Mouse (Mus musculus) cerebral cortex, adult 2 months (tissue): ENCODE results near the gene Cep78.

Experiments used
- WGBS: fragments of 180-500 bp; shearing (Covaris S2); methylation state at CpG from one replicate; pipeline ENCODE4 v1.1.7; 2018; 5-methylcytosine and 5-hydroxymethylcytosine counted together

Gene Cep78

DNA sequence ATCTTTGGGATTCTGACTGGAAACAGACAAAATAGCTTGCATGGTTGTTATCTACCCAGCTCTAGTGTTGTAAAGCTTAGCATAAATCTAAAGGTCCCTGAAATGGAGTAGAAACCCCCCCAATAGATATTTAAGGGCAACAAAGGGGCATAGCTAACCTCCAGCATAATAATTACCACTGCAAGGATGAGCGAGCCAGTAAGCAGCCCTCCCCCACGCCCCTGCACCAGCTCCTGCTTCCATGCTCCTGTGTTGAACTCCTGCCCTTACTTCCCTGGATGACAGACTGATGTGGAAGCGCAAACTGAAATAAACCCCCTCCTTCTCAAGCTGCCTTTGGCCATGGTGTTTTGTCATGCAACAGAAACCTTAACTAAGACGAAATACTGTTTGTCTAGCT lies 11.4 kb downstream of the Cep78 start:
- 89% methylated on average over 4 of the region's 4 CpGs for WGBS

DNA sequence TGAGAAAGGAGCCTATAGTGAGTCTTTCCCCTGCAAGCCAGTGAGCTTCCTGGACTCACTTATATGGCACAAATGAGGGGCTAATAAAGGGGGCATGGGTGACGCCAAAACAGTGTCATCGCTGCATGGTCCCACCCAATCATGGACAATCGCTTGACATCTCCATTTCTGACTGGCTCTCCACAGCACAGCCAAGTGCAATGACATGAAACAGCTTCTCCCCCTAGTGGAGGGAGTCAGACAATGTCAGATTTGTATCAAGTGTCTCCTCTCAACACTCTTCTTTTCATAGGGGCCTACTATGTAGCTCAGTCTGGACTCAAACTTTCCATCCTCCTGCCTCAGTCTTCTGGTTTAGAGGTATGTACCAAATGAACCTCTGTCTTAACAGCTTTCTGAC lies 19.7 kb downstream of the Cep78 start:
- 36% methylated on average over 3 of the region's 3 CpGs for WGBS

DNA sequence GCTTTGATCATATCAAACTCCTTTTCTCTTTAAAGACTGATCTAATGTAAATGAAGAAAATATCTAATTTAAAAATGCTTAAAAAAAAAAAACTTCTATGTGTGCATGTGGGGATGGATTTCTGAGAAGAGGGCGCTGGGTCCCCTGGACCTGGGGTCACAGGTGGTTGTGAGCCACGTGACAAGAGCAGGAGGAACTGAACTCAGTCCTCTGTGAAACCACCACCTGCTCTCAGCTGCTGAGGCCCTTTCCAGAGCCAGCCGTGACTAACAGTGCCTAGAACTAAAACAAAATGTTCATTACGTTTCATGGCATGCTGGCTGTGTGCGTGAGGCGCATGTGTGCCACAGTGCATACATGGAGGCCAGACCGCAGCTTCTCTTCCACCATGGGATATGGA lies 20.3 kb downstream of the Cep78 start:
- WGBS, result 87% methylated on average over 7 of the region's 7 CpGs

GRCm38 (mm10) chr19:15963011-15963695 lies 21.6 kb downstream of the Cep78 start:
- 79% methylated on average over 17 of the region's 17 CpGs for WGBS

DNA sequence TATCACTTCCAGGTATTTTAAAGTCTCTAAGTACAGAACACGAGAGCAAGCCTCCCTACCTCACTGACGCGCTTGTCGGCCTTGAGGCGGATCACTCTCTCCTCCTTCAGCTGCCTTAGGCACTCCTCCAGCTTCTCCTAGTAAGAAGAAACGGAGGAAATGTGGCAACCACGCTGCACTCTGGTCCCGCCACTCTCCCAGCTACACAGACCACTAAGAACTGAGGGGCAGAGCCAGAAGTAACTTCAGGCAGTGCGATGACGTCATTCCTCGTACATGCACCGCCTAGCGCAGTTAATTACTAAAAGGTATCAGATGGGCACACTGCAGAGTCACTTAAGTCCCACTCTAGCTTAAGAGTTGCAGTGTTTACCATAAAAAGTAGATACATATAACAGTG lies 22.5 kb downstream of the Cep78 start:
- 77% methylated on average over 13 of the region's 13 CpGs for WGBS

- 43% methylated on average over 3 of the region's 3 CpGs for WGBS
These were observed 34.6 kb downstream of the Cep78 start for GRCm38 (mm10) chr19:15950225-15950624.

DNA sequence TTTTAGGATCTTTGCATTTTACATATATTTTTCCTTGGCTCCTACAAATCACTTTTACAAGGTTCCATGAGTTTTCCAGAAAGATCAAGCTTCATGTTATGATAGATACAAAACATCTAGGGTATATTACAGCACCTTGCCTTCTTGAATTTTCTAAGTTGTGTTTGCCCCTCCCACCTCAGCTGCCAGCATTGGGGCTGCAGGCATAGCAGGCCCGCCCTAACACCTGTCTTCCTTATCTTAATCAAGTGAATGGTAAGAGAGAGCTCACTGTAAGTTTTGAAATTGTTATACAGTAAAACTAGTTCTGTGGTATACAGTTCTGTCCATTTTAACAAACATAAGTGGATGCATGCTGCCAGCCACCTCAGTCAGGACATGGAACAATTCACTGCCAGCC lies 35.9 kb downstream of the Cep78 start:
- 96% methylated on average over 1 of the region's 1 CpGs for WGBS

DNA sequence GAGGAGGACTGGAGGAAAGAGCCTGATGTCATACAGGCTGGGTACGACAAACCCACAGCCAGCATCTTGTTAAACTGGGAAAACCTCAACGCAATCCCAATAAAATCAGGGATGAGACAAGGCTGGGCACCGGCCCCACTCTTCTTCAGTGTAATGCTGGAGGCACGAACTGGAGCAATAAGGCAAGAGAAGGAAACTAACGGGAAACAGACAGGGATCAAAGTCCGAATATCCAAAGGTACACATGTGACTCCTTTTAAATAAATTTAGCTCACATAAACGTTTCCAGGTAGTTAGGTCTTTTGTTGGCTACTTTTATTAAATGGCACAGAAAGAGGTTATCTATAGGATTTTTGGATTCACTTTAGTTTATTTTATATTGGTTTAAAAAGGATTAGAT lies 36.4 kb downstream of the Cep78 start:
- 85% methylated on average over 7 of the region's 7 CpGs for WGBS

DNA sequence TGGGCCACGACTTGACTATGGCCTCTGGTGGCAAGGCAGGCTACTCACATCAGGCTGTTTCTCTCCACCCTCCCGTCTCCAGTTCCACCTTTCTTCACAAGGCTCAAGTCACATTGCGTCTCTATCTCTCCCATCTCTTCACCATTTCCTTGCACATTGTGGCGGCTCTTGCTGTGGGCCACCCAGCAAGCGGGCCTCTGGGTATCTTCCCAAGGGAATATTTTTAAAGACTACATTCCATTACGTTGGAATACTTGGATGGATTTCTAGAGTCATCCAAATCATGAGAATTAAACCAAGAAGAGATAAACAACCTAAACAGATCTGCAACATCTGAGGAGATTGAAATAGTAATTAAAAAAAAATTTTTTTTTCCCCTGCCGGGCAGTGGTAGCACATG lies 37.6 kb downstream of the Cep78 start, which contains the start of gene Psat1:
Psat1 (minus strand) TSS at position 101 of the 400 bp plus-strand sequence.
- WGBS, result 84% methylated on average over 7 of the region's 7 CpGs

DNA sequence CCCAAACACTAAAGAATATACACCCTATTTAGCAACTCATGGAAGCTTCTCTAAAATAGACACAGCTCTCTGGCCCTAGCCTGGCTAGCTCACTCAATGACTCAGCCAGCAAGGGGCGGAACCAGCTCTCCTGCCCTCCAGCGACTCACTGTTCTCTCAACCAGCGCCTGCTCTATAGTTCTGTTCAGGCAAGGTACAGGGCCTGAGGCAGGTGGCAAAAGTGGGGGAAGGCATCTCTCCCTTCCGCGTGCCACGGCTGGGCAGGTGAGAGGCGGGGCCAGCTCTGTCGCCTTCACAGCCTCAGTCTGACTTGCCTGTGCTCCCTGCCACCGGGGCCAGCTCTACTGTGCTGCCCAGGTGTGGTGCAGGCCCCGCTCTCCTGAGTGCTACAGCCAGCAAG lies 38.1 kb downstream of the Cep78 start:
- 64% methylated on average over 10 of the region's 10 CpGs for WGBS

GRCm38 (mm10) chr19:15943117-15943423 lies 41.7 kb downstream of the Cep78 start:
- 81% methylated on average over 7 of the region's 7 CpGs for WGBS

- 71% methylated on average over 11 of the region's 11 CpGs for WGBS
These were observed 42.2 kb downstream of the Cep78 start for GRCm38 (mm10) chr19:15942421-15943116.

GRCm38 (mm10) chr19:15941399-15941798 lies 43.4 kb downstream of the Cep78 start:
- WGBS, result 88% methylated on average over 8 of the region's 8 CpGs

- WGBS, result 22% methylated on average over 4 of the region's 4 CpGs
These were observed 59.1 kb downstream of the Cep78 start for GRCm38 (mm10) chr19:15925719-15926045.

- WGBS, result under 1% methylated on average over 43 of the region's 43 CpGs
These were observed 59.7 kb downstream of the Cep78 start for GRCm38 (mm10) chr19:15924866-15925718.

- WGBS, result under 1% methylated on average over 46 of the region's 46 CpGs
These were observed 60.5 kb downstream of the Cep78 start for GRCm38 (mm10) chr19:15924181-15924865.

DNA sequence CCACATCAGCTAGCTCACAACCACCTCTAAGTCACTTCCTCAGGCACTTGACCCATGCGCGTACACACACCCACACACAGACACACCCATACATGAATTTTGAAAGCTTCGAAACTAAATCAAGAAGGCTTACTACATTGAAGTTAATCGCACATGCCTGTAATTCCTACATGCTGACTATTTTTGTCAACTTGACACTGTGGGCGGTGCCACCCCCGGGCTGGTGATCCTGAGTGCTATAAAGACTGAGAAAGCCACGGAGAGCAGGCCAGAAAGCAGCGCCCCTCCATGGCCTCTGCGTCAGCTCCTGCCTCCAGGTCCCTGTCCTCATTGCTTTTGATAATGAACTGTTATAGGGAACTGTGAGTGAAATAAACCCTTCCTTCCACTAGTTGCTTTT lies 61.4 kb downstream of the Cep78 start:
- 23% methylated on average over 9 of the region's 9 CpGs for WGBS

GRCm38 (mm10) chr19:15919336-15919735 lies 65.5 kb downstream of the Cep78 start:
- WGBS, result 96% methylated on average over 7 of the region's 7 CpGs

GRCm38 (mm10) chr19:15918111-15918510 lies 66.7 kb downstream of the Cep78 start:
- WGBS, result 87% methylated on average over 7 of the region's 7 CpGs

- WGBS, result 94% methylated on average over 9 of the region's 9 CpGs
These were observed 71.4 kb downstream of the Cep78 start for GRCm38 (mm10) chr19:15913249-15913997.

- 86% methylated on average over 5 of the region's 5 CpGs for WGBS
These were observed 73.3 kb downstream of the Cep78 start for GRCm38 (mm10) chr19:15911441-15911840.
